Mouse (Mus musculus): Measurements from ENCODE around the gene Cnmd. TPM values are rescaled to one million over a fixed set of nuclear protein-coding genes. Genes with fewer than 3 reads are reported as not detected.

Cnmd gene
- total and polyA plus RNA-seq, 2 experiments, result 5.9 to 35.8 TPM

DNA sequence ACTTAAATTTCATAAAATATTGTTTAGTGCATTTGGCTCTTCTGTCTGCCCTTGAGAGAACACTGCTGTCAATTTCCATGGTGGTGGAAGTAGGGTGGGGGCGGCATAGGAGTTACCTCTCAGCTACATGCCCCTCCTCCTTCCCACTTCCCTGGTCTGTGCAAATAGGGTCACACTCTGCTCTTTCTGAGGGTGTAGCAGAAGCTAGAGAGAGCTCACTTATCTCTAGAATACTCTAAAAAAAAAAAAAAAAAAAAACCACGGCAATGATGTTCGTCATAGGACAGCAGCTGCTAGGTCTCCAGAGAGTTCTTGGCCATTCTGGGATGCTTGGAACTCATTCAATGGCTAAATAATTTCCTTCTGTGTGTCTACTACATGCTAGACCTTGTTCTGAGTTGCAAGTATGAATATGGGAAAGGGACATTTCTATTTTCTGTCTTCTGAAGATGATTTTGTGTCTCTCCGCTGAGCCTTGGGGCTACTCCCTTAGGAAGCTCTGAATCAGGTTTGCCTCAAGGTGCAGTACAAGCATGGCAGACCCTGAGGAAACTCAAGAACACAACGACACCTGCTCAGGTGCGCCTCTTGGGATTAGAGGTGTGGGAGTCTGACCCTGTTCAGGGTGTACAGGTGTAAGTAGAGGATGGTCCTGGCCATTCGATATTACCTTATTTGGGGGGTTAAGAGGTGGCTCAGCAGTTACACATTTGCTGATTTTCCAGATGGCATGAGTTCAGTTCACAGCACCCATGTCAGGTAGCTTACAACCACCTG, 28.3 kb upstream of the Cnmd start:
- Histone ChIP-seq H3K36me3 (ENCODE audit: control insufficient read depth, insufficient read depth, low read length) (no peaks in the 10 kb centered on the region), H3K27ac (replicated peaks; ENCODE audit: insufficient read depth, low read depth, low read length) (no peak overlapping the region), H3K9ac (ENCODE audit: low read depth, low read length) (no peak overlapping the region), H3K4me3 (ENCODE audit: insufficient read depth, low read depth, low read length) (no peak overlapping the region), H3K27me3 (ENCODE audit: control insufficient read depth, insufficient read depth, low read length) (no peaks in the 10 kb centered on the region), H3K4me1 (ENCODE audit: control insufficient read depth, insufficient read depth, low read length) (no peaks in the 10 kb centered on the region), H3K79me2 (ENCODE audit: control insufficient read depth, insufficient read depth, low read length) (no peaks in the 10 kb centered on the region)
- DNase-seq (ENCODE audit: extremely low read depth, low read depth, low spot score), result no peak
- TF ChIP-seq POLR2A (IDR thresholded peaks at IDR 0.05; ENCODE audit: extremely low read depth, insufficient read depth, low read length) (no peak), CTCF (IDR thresholded peaks at IDR 0.05; ENCODE audit: low read depth, low read length) (no peak)
- WGBS, result 80% methylated on average over 7 of the region's 7 CpGs

GRCm38 (mm10) chr14:79680652-79681051, 18.7 kb upstream of the Cnmd start:
- WGBS, result 74% methylated on average over 5 of the region's 5 CpGs
- H3K9ac ChIP-seq (ENCODE audit: low read depth, low read length), result no peak overlapping the region
- no peaks in the 10 kb centered on the region for H3K27me3 ChIP-seq (ENCODE audit: control insufficient read depth, insufficient read depth, low read length)
- H3K27ac ChIP-seq (replicated peaks; ENCODE audit: insufficient read depth, low read depth, low read length), result no peak overlapping the region
- no peak overlapping the region for H3K4me3 ChIP-seq (ENCODE audit: insufficient read depth, low read depth, low read length)
- H3K4me1 ChIP-seq (ENCODE audit: control insufficient read depth, insufficient read depth, low read length), result no peaks in the 10 kb centered on the region
- no peaks in the 10 kb centered on the region for H3K79me2 ChIP-seq (ENCODE audit: control insufficient read depth, insufficient read depth, low read length)
- no peaks in the 10 kb centered on the region for H3K36me3 ChIP-seq (ENCODE audit: control insufficient read depth, insufficient read depth, low read length)
- TF ChIP-seq POLR2A (IDR thresholded peaks at IDR 0.05; ENCODE audit: extremely low read depth, insufficient read depth, low read length), result no peak
- no peak for TF ChIP-seq CTCF (IDR thresholded peaks at IDR 0.05; ENCODE audit: low read depth, low read length)
- no peak for DNase-seq (ENCODE audit: extremely low read depth, low read depth, low spot score)

- Histone ChIP-seq H3K4me1 (ENCODE audit: control insufficient read depth, insufficient read depth, low read length) (no peaks in the 10 kb centered on the region), H3K4me3 (ENCODE audit: insufficient read depth, low read depth, low read length) (no peak overlapping the region), H3K27me3 (ENCODE audit: control insufficient read depth, insufficient read depth, low read length) (no peaks in the 10 kb centered on the region), H3K9ac (ENCODE audit: low read depth, low read length) (no peak overlapping the region), H3K36me3 (ENCODE audit: control insufficient read depth, insufficient read depth, low read length) (no peaks in the 10 kb centered on the region), H3K79me2 (ENCODE audit: control insufficient read depth, insufficient read depth, low read length) (no peaks in the 10 kb centered on the region), H3K27ac (replicated peaks; ENCODE audit: insufficient read depth, low read depth, low read length) (no peak overlapping the region)
- DNase-seq (ENCODE audit: extremely low read depth, low read depth, low spot score), result no peak
- TF ChIP-seq CTCF (IDR thresholded peaks at IDR 0.05; ENCODE audit: low read depth, low read length), result no peak
- no peak for TF ChIP-seq POLR2A (IDR thresholded peaks at IDR 0.05; ENCODE audit: extremely low read depth, insufficient read depth, low read length)
- WGBS, result 82% methylated on average over 14 of the region's 14 CpGs
These were observed 16.1 kb upstream of the Cnmd start for GRCm38 (mm10) chr14:79677891-79678687.

DNA sequence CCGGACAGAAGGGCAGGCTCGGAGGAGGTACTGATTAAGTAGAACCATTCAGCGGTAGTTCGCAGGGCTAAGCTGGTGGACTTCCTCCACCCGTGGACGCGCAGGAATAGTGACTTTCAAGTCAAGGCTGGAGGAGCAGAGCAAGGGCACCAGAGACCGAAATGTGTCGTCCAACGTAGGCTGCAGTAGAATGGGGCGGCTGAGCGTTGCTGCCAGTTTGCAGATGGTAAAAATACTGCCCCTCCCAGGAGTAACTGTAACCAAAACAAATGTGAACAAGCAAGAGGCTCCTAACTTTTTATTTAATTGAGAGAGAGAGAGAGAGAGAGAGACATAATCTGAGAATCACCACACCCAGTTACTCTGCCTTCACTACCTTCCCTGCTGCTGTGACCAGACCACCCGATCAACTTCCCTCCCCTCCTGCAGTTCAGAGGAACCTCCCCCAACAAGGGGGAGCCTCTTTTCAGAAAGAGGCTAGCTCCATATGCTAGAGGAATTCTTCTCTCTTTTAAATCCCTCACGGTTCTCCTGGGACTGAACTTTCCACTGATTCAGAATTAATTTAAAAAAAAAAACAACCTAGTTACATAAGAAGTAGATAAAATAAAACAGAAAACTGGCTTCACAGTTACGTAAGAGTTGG, 15.3 kb upstream of the Cnmd start:
- 61% methylated on average over 15 of the region's 15 CpGs for WGBS
- Histone ChIP-seq H3K9ac (ENCODE audit: low read depth, low read length) (no peak overlapping the region), H3K27ac (replicated peaks; ENCODE audit: insufficient read depth, low read depth, low read length) (no peak overlapping the region), H3K4me3 (ENCODE audit: insufficient read depth, low read depth, low read length) (no peak overlapping the region), H3K36me3 (ENCODE audit: control insufficient read depth, insufficient read depth, low read length) (no peaks in the 10 kb centered on the region), H3K4me1 (ENCODE audit: control insufficient read depth, insufficient read depth, low read length) (no peaks in the 10 kb centered on the region), H3K79me2 (ENCODE audit: control insufficient read depth, insufficient read depth, low read length) (no peaks in the 10 kb centered on the region), H3K27me3 (ENCODE audit: control insufficient read depth, insufficient read depth, low read length) (no peaks in the 10 kb centered on the region)
- no peak for TF ChIP-seq POLR2A (IDR thresholded peaks at IDR 0.05; ENCODE audit: extremely low read depth, insufficient read depth, low read length)
- TF ChIP-seq CTCF (IDR thresholded peaks at IDR 0.05; ENCODE audit: low read depth, low read length), result no peak
- DNase-seq (ENCODE audit: extremely low read depth, low read depth, low spot score), result no peak

DNA sequence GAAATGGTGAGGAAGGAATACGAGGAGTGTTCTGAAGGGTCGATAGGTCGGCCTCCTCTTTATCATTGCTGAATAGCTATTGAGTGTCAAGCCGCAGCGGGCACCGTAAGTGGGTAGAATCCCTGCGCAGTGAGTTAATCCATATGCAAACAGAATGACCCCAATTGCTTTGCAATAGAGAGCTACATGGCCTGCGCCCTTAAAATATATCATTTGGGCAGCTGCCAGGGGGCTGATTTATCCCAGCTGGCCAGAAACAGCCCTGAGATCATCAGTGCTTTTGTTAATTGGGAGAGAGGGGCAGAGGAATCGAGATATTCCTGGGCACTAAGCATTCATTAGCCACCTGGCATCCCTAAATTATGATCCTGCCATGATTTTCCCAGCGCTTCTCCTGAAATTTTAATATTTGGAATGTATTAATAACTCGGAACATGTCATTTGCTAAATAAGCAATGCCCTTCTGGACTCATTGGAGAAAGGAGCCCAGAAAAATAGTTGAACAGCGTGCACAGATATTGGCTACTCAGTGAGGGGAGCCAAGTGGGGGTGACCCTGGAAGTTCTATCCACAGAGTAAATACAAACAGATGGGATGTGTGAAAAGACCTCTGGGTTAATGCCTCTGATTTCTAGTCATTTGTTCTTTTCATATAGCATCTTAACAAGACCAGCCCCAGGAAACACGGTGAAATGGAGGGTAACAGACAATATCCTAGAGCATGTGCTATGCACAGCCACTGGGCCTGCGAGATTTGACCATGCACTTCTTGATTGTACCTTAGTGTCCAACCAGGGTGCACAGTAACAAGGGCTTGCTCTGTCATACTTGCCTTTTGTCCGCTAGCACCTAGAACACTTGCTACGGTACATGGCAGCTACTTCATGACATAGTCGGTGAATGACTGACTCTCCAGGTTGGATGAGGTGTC, 11.4 kb upstream of the Cnmd start:
- Histone ChIP-seq H3K36me3 (ENCODE audit: control insufficient read depth, insufficient read depth, low read length) (no peaks in the 10 kb centered on the region), H3K4me1 (ENCODE audit: control insufficient read depth, insufficient read depth, low read length) (no peaks in the 10 kb centered on the region), H3K9ac (ENCODE audit: low read depth, low read length) (no peak overlapping the region), H3K4me3 (ENCODE audit: insufficient read depth, low read depth, low read length) (no peak overlapping the region), H3K79me2 (ENCODE audit: control insufficient read depth, insufficient read depth, low read length) (no peaks in the 10 kb centered on the region), H3K27me3 (ENCODE audit: control insufficient read depth, insufficient read depth, low read length) (no peaks in the 10 kb centered on the region), H3K27ac (replicated peaks; ENCODE audit: insufficient read depth, low read depth, low read length) (no peak overlapping the region)
- DNase-seq (ENCODE audit: extremely low read depth, low read depth, low spot score), result no peak
- TF ChIP-seq POLR2A (IDR thresholded peaks at IDR 0.05; ENCODE audit: extremely low read depth, insufficient read depth, low read length) (no peak), CTCF (IDR thresholded peaks at IDR 0.05; ENCODE audit: low read depth, low read length) (no peak)
- WGBS, result 80% methylated on average over 17 of the region's 17 CpGs

Measured in liver, adult 2 months (tissue).